Mouse (Mus musculus) limb, embryonic 12.5 days (tissue): ENCODE measurements at regions not wholly inside any gene's neighbourhood (a gene's known extent, or its start where the extent isn't known, plus 50 kb on each side); places are given as distances from the start of the nearest gene placed in this dataset.
A peak's percentile ranks its signal among the peaks of the same experiment; 100 is the strongest.

Source experiments
- ATAC-seq: fragments of 200-750 bp; cut with Nextera tagmentation; 2 replicates; pipeline ENCODE4 v1.8.0; 2017; ENCODE audit warnings: low read depth, moderate TSS enrichment; ENCODE audit not compliant: insufficient number of reproducible peaks, insufficient read depth, low FRiP score, low TSS enrichment
- H3K27ac ChIP-seq: fragments of 300-500 bp; sonication (generic); 2 replicates; pipeline ENCODE4 v1.5.1; 2016; ENCODE audit warnings: mild to moderate bottlenecking, moderate library complexity
- H3K27me3 ChIP-seq: fragments of 300-500 bp; sonication (generic); 2 replicates; pipeline ENCODE4 v1.6.1; 2016; ENCODE audit warnings: mild to moderate bottlenecking, moderate library complexity
- H3K36me3 ChIP-seq: fragments of 300-500 bp; sonication (generic); 2 replicates; pipeline ENCODE4 v1.6.1; 2016; ENCODE audit warnings: mild to moderate bottlenecking, moderate library complexity
- H3K4me1 ChIP-seq: fragments of 300-500 bp; sonication (generic); replicated peaks from 2 replicates; pipeline ENCODE4 v1.6.1; 2016
- H3K4me2 ChIP-seq: fragments of 300-500 bp; sonication (generic); 2 replicates; pipeline ENCODE4 v1.6.1; 2016; ENCODE audit warnings: mild to moderate bottlenecking, moderate library complexity
- H3K4me3 ChIP-seq: fragments of 300-500 bp; sonication (generic); replicated peaks from 2 replicates; pipeline ENCODE4 v1.5.1; 2016; ENCODE audit warnings: mild to moderate bottlenecking
- H3K9ac ChIP-seq: fragments of 300-500 bp; sonication (generic); replicated peaks from 2 replicates; pipeline ENCODE4 v1.6.1; 2016; ENCODE audit warnings: mild to moderate bottlenecking, moderate library complexity
- H3K9me3 ChIP-seq: fragments of 300-500 bp; sonication (generic); 2 replicates; pipeline ENCODE4 v1.6.1; 2016; ENCODE audit warnings: mild to moderate bottlenecking, moderate library complexity
- WGBS: fragments of 180-500 bp; shearing (Covaris S2); methylation state at CpG from one replicate; pipeline ENCODE4 v1.1.7; 2016; 5-methylcytosine and 5-hydroxymethylcytosine counted together

GRCm38 (mm10) chr8:126671594-126671993 lies 77.8 kb upstream of the Irf2bp2 start:
- H3K4me2 ChIP-seq = no peak overlapping the region
- 91% methylated on average over 11 of the region's 11 CpGs for WGBS
- H3K4me3 ChIP-seq = no peak overlapping the region
- no peaks in the 10 kb centered on the region for H3K36me3 ChIP-seq
- H3K4me1 ChIP-seq = peaks cover 35% of the 10 kb centered on the region
- no peaks in the 10 kb centered on the region for H3K9me3 ChIP-seq
- no peaks in the 10 kb centered on the region for H3K27me3 ChIP-seq
- no peak overlapping the region for H3K27ac ChIP-seq
- no peak for ATAC-seq
- no peak overlapping the region for H3K9ac ChIP-seq

- Histone ChIP-seq H3K9ac (no peak overlapping the region), H3K27ac (peak overlapping the region; percentile 62), H3K27me3 (no peaks in the 10 kb centered on the region), H3K4me3 (no peak overlapping the region), H3K4me2 (no peak overlapping the region), H3K4me1 (peaks cover 45% of the 10 kb centered on the region), H3K36me3 (no peaks in the 10 kb centered on the region), H3K9me3 (no peaks in the 10 kb centered on the region)
- WGBS = 74% methylated on average over 9 of the region's 9 CpGs
- ATAC-seq = no peak
Observed at GRCm38 (mm10) chr8:126669919-126670318, 76.1 kb upstream of the Irf2bp2 start.

- Histone ChIP-seq H3K9me3 (no peaks in the 10 kb centered on the region), H3K9ac (no peak overlapping the region), H3K36me3 (no peaks in the 10 kb centered on the region), H3K4me2 (no peak overlapping the region), H3K4me3 (no peak overlapping the region), H3K27me3 (no peaks in the 10 kb centered on the region), H3K4me1 (peaks cover 53% of the 10 kb centered on the region), H3K27ac (no peak overlapping the region)
- ATAC-seq = no peak
- 41% methylated on average over 6 of the region's 6 CpGs for WGBS
Observed at GRCm38 (mm10) chr8:126669154-126669553, 75.4 kb upstream of the Irf2bp2 start.

- Histone ChIP-seq H3K9ac (no peak overlapping the region), H3K27ac (peak overlapping the region; percentile 99)
- no peak for ATAC-seq
Observed at GRCm38 (mm10) chr8:126668657-126669025, 74.9 kb upstream of the Irf2bp2 start.

GRCm38 (mm10) chr8:126667721-126668656 lies 74.2 kb upstream of the Irf2bp2 start:
- no peaks in the 10 kb centered on the region for H3K9me3 ChIP-seq
- no peak for ATAC-seq
- H3K4me2 ChIP-seq = no peak overlapping the region
- no peak overlapping the region for H3K4me3 ChIP-seq
- H3K27me3 ChIP-seq = no peaks in the 10 kb centered on the region
- no peaks in the 10 kb centered on the region for H3K36me3 ChIP-seq
- WGBS = 82% methylated on average over 16 of the region's 16 CpGs
- H3K9ac ChIP-seq = no peak overlapping the region
- peaks cover 64% of the 10 kb centered on the region for H3K4me1 ChIP-seq
- H3K27ac ChIP-seq = peak overlapping the region; percentile 99

More at GRCm38 (mm10) chr8:126668657-126669025, 74.9 kb upstream of the Irf2bp2 start:
- Histone ChIP-seq H3K4me1 (peaks cover 58% of the 10 kb centered on the region), H3K36me3 (no peaks in the 10 kb centered on the region), H3K27me3 (no peaks in the 10 kb centered on the region), H3K9me3 (no peaks in the 10 kb centered on the region), H3K4me3 (no peak overlapping the region), H3K4me2 (no peak overlapping the region)
- 74% methylated on average over 5 of the region's 5 CpGs for WGBS

- 45% methylated on average over 12 of the region's 12 CpGs for WGBS
- Histone ChIP-seq H3K4me2 (peak overlapping the region; percentile 49), H3K4me3 (peak overlapping the region; percentile 4; the same call in 1 of the 2 replicates)
Observed at GRCm38 (mm10) chr8:126667086-126667720, 73.4 kb upstream of the Irf2bp2 start.

GRCm38 (mm10) chr8:126666327-126667085 lies 72.7 kb upstream of the Irf2bp2 start:
- Histone ChIP-seq H3K4me2 (peak overlapping the region; percentile 49), H3K36me3 (no peaks in the 10 kb centered on the region), H3K9ac (peak overlapping the region; percentile 34; the same call in 1 of the 2 replicates), H3K4me1 (peaks cover 79% of the 10 kb centered on the region), H3K9me3 (no peaks in the 10 kb centered on the region), H3K27me3 (no peaks in the 10 kb centered on the region), H3K27ac (peak overlapping the region; percentile 99), H3K4me3 (peak overlapping the region; percentile 4; the same call in 1 of the 2 replicates)
- ATAC-seq = peak; percentile 89
- 0% methylated on average over 15 of the region's 15 CpGs for WGBS

More at GRCm38 (mm10) chr8:126667086-126667720, 73.4 kb upstream of the Irf2bp2 start:
- Histone ChIP-seq H3K9ac (peak overlapping the region; percentile 34; the same call in 1 of the 2 replicates), H3K36me3 (no peaks in the 10 kb centered on the region), H3K27ac (peak overlapping the region; percentile 99), H3K9me3 (no peaks in the 10 kb centered on the region), H3K27me3 (no peaks in the 10 kb centered on the region), H3K4me1 (peaks cover 72% of the 10 kb centered on the region)
- ATAC-seq = no peak; the same call in none of the 2 replicates

GRCm38 (mm10) chr8:126665581-126666241 lies 71.9 kb upstream of the Irf2bp2 start:
- Histone ChIP-seq H3K27me3 (no peaks in the 10 kb centered on the region), H3K4me1 (peaks cover 87% of the 10 kb centered on the region), H3K36me3 (no peaks in the 10 kb centered on the region), H3K4me2 (peak overlapping the region; percentile 49), H3K27ac (peak overlapping the region; percentile 99), H3K9ac (peak overlapping the region; percentile 13; the same call in 1 of the 2 replicates), H3K4me3 (no peak overlapping the region), H3K9me3 (no peaks in the 10 kb centered on the region)
- no peak for ATAC-seq
- WGBS = 32% methylated on average over 18 of the region's 18 CpGs

GRCm38 (mm10) chr8:126664891-126665290 lies 71.1 kb upstream of the Irf2bp2 start:
- Histone ChIP-seq H3K27ac (peak overlapping the region; percentile 99), H3K4me1 (peaks cover 92% of the 10 kb centered on the region), H3K9ac (no peak overlapping the region), H3K36me3 (no peaks in the 10 kb centered on the region), H3K27me3 (no peaks in the 10 kb centered on the region), H3K4me3 (no peak overlapping the region), H3K4me2 (no peak overlapping the region), H3K9me3 (no peaks in the 10 kb centered on the region)
- WGBS = 38% methylated on average over 5 of the region's 5 CpGs
- ATAC-seq = no peak
